Mouse (Mus musculus) small intestine, adult 2 months (tissue): ENCODE measurements around the gene G3bp2. TPM values are rescaled to one million over a fixed set of nuclear protein-coding genes. Genes with fewer than 3 reads are reported as not detected.
"Not testable (repeated sequence)": the region's sequence is repeated elsewhere in the genome, so short reads cannot be mapped to it uniquely, and the experiment has no call there.

ENCODE experiments used
- H3K27ac ChIP-seq: fragments of 200-500 bp; 2 replicates; pipeline ENCODE4 v1.5.1; 2012; ENCODE audit warnings: low read depth, low read length, control low read depth, inconsistent platforms; ENCODE audit not compliant: insufficient read depth
- H3K27me3 ChIP-seq: fragments of 200-500 bp; 2 replicates; pipeline ENCODE4 v1.6.1; 2012; ENCODE audit warnings: mild to moderate bottlenecking, moderate library complexity, low read length, inconsistent platforms; ENCODE audit not compliant: control insufficient read depth, insufficient read depth
- H3K36me3 ChIP-seq: fragments of 200-500 bp; 2 replicates; pipeline ENCODE4 v1.6.1; 2012; ENCODE audit warnings: mild to moderate bottlenecking, low read length, control low read depth, inconsistent platforms; ENCODE audit not compliant: control insufficient read depth, insufficient read depth
- H3K4me1 ChIP-seq: fragments of 200-500 bp; 2 replicates; pipeline ENCODE4 v1.6.1; 2012; ENCODE audit warnings: low read length, inconsistent platforms, mixed read lengths; ENCODE audit not compliant: control insufficient read depth, insufficient read depth, insufficient read length
- H3K4me3 ChIP-seq: fragments of 200-500 bp; 2 replicates; pipeline ENCODE4 v1.5.1; 2012; ENCODE audit warnings: low read depth, mild to moderate bottlenecking, control low read depth, inconsistent platforms, low read length, moderate library complexity
- CTCF ChIP-seq: fragments of 200-500 bp; IDR thresholded peaks from 2 replicates; pipeline ENCODE4 v1.5.1; 2012; ENCODE audit warnings: low read depth, mild to moderate bottlenecking, control low read depth, inconsistent platforms, low read length, moderate library complexity, mixed read lengths; ENCODE audit not compliant: insufficient replicate concordance, insufficient read length; ENCODE audit errors: extremely low read depth
- POLR2A ChIP-seq: fragments of 200-500 bp; IDR thresholded peaks from 2 replicates; pipeline ENCODE4 v1.6.1; 2012; ENCODE audit warnings: low read depth, mild to moderate bottlenecking, control low read depth, inconsistent platforms, low read length, moderate library complexity
- WGBS: fragments of 180-500 bp; shearing (Covaris S2); methylation state at CpG from one replicate; pipeline ENCODE4 v1.1.7; 2018; 5-methylcytosine and 5-hydroxymethylcytosine counted together
- polyA plus RNA-seq: library from polyadenylated mRNA; depleted of rRNA; stranded (reverse); fragments of >200 nt; gene quantifications from 2 replicates; pipeline ENCODE4 v1.2.3, GENCODE M21; 2012; rRNA removed

G3bp2 gene
- 3.1 and 6.9 TPM in 2 replicates for polyA plus RNA-seq

DNA sequence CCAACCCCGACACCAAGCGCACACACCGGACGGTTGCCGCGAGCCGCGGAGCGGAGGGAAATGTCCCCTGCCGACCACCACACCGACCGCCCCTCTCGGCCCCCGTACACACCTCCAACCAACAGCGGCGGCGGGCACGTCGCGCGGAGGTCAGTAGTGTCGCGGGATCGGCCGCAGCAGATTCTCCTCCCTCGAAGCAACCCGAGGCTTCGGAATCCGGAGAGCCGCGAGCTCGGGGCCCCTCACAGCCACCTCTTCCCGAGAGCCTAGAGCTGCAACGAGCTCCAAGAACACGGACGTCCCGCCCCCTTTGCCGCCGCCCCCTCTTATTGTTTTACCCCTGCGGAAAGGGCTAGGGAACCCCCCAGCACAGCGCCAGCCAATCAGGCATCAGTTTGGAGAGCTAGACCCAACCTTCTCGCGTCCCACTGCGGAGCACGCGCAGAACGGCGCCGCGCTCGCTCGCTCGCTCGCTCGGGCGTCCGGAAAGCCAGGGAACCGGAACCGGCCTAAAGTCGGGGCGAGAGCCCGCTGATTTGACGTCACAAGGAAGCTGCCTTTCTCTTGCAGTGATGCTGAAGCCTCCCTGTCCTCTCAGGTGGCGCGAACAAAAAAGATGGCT is at the start of gene G3bp2:
Gene G3bp2 (minus strand): TSS at position 303 of the 622 bp plus-strand sequence.
- under 1% methylated on average over 64 of the region's 65 CpGs for WGBS
- TF ChIP-seq POLR2A (peak; percentile 87), CTCF (no peak)
- no peaks in the 10 kb centered on the region for H3K27me3 ChIP-seq
- peaks cover 5% of the 10 kb centered on the region; the same call in 1 of the 2 replicates for H3K4me1 ChIP-seq
- peak within 1 kb of the TSS; percentile 87 for H3K27ac ChIP-seq
- H3K4me3 ChIP-seq, result peak within 1 kb of the TSS; percentile 88
- H3K36me3 ChIP-seq, result no peaks in the 10 kb centered on the region

GRCm38 (mm10) chr5:92133006-92133405 is 49.5 kb upstream of the G3bp2 start:
- not testable (repeated sequence) for H3K27ac ChIP-seq, H3K4me3 ChIP-seq, H3K4me1 ChIP-seq, H3K27me3 ChIP-seq, H3K36me3 ChIP-seq
- 49% methylated on average over 4 of the region's 4 CpGs for WGBS

DNA sequence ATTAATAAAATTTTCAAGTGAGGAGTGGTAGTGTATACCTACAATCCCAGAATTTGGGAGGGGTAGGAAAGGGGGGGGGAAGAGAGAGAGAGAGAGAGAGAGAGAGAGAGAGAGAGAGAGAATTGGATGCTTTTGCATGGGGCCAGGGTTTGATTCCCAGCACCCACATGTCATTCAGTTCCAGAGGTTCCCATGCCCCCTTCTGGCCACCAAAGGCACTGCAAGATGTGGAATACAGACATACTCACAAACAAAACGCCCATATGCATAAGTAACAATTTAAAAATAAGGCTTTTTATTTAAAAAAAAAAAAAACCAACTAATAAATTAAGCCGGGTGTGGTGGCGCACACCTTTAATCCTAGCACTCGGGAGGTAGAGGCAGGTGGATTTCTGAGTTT is 48.6 kb upstream of the G3bp2 start:
- H3K4me3 ChIP-seq, result no peak overlapping the region
- peaks cover 4% of the 10 kb centered on the region; the same call in 1 of the 2 replicates for H3K4me1 ChIP-seq
- no peaks in the 10 kb centered on the region for H3K36me3 ChIP-seq
- H3K27me3 ChIP-seq, result no peaks in the 10 kb centered on the region
- no peak overlapping the region for H3K27ac ChIP-seq
- no peak for TF ChIP-seq CTCF
- no peak for TF ChIP-seq POLR2A
- WGBS, result 97% methylated on average over 4 of the region's 4 CpGs

- H3K4me1 ChIP-seq, result peaks cover 4% of the 10 kb centered on the region; the same call in 1 of the 2 replicates
- no peaks in the 10 kb centered on the region for H3K36me3 ChIP-seq
- no peak overlapping the region for H3K27ac ChIP-seq
- no peak for TF ChIP-seq CTCF
- no peak for TF ChIP-seq POLR2A
- H3K4me3 ChIP-seq, result no peak overlapping the region
- no peaks in the 10 kb centered on the region for H3K27me3 ChIP-seq
- whole genome bisulfite sequencing, result 91% methylated on average over 6 of the region's 6 CpGs
Measured at GRCm38 (mm10) chr5:92130040-92130682, 46.6 kb upstream of the G3bp2 start.

GRCm38 (mm10) chr5:92129321-92129768 is 45.8 kb upstream of the G3bp2 start:
- no peaks in the 10 kb centered on the region for H3K27me3 ChIP-seq
- no peaks in the 10 kb centered on the region for H3K36me3 ChIP-seq
- no peak overlapping the region for H3K27ac ChIP-seq
- 67% methylated on average over 1 of the region's 1 CpGs for WGBS
- TF ChIP-seq CTCF, result no peak
- TF ChIP-seq POLR2A, result no peak
- peaks cover 4% of the 10 kb centered on the region; the same call in 1 of the 2 replicates for H3K4me1 ChIP-seq
- no peak overlapping the region for H3K4me3 ChIP-seq

GRCm38 (mm10) chr5:92128570-92128969 is 45.1 kb upstream of the G3bp2 start:
- 20% methylated on average over 8 of the region's 8 CpGs for WGBS
- no peak for TF ChIP-seq POLR2A
- TF ChIP-seq CTCF, result no peak
- H3K36me3 ChIP-seq, result no peaks in the 10 kb centered on the region

DNA sequence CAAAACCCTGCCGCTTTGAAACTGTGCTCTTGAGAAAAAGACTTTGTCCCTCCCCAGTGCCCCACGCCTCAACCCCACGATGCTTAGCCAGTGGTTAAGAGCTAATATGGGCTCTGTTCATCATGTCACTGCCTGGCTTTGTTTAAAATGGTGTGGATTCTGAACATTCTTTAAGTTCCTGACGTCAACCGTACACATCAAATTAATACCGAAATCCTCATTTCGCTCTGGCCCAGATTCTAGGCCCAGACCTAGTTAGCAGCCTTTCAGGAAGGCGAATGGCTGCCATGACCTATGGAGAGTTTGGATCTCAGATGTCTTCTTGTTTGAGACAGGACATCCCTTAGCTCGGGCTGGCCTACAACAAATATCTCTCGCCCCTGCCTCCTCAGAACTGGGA is 44.2 kb upstream of the G3bp2 start:
- H3K27ac ChIP-seq, result no peak overlapping the region
- H3K27me3 ChIP-seq, result no peaks in the 10 kb centered on the region
- H3K4me1 ChIP-seq, result no peaks in the 10 kb centered on the region
- H3K4me3 ChIP-seq, result no peak overlapping the region
- no peaks in the 10 kb centered on the region for H3K36me3 ChIP-seq
- WGBS, result 92% methylated on average over 10 of the region's 10 CpGs
- no peak for TF ChIP-seq POLR2A
- no peak for TF ChIP-seq CTCF

More at GRCm38 (mm10) chr5:92128570-92128969, 45.1 kb upstream of the G3bp2 start:
- Histone ChIP-seq H3K27ac (no peak overlapping the region), H3K4me3 (no peak overlapping the region), H3K27me3 (no peaks in the 10 kb centered on the region), H3K4me1 (peaks cover 4% of the 10 kb centered on the region; the same call in 1 of the 2 replicates)
